Mouse (Mus musculus): ENCODE measurements around the gene Nacc2. TPM values are rescaled to one million over a fixed set of nuclear protein-coding genes. Genes with fewer than 3 reads are reported as not detected.

Nacc2 gene
- polyA plus RNA-seq, 1 experiment: 51.2 TPM

- H3K27me3 ChIP-seq (ENCODE audit: control insufficient read depth, insufficient read depth, low read length): no peaks in the 10 kb centered on the region
- TF ChIP-seq POLR2A (IDR thresholded peaks at IDR 0.05; ENCODE audit: low read depth, low read length) (peak; percentile 79), CTCF (IDR thresholded peaks at IDR 0.05; ENCODE audit: extremely low read depth, insufficient read length, insufficient replicate concordance, low read depth, low read length) (no peak)
- peak overlapping the region; percentile 88 for H3K27ac ChIP-seq (ENCODE audit: insufficient read depth, low read depth, low read length)
- H3K4me3 ChIP-seq (ENCODE audit: low read depth, low read length): peak overlapping the region; percentile 90
- H3K36me3 ChIP-seq (ENCODE audit: control insufficient read depth, insufficient read depth, low read length): no peaks in the 10 kb centered on the region
- under 1% methylated on average over 107 of the region's 109 CpGs for WGBS
- peaks cover 29% of the 10 kb centered on the region for H3K4me1 ChIP-seq (ENCODE audit: control insufficient read depth, insufficient read depth, insufficient read length, low read length)
Observed at GRCm38 (mm10) chr2:26122171-26123078, 595 bp downstream of the Nacc2 start.

- 40% methylated on average over 17 of the region's 17 CpGs for WGBS
- Histone ChIP-seq H3K27me3 (ENCODE audit: control insufficient read depth, insufficient read depth, low read length) (no peaks in the 10 kb centered on the region), H3K4me3 (ENCODE audit: low read depth, low read length) (peak overlapping the region; percentile 90), H3K36me3 (ENCODE audit: control insufficient read depth, insufficient read depth, low read length) (no peaks in the 10 kb centered on the region), H3K27ac (ENCODE audit: insufficient read depth, low read depth, low read length) (peak overlapping the region; percentile 88), H3K4me1 (ENCODE audit: control insufficient read depth, insufficient read depth, insufficient read length, low read length) (peaks cover 29% of the 10 kb centered on the region)
- TF ChIP-seq CTCF (IDR thresholded peaks at IDR 0.05; ENCODE audit: extremely low read depth, insufficient read length, insufficient replicate concordance, low read depth, low read length): no peak
- no peak for TF ChIP-seq POLR2A (IDR thresholded peaks at IDR 0.05; ENCODE audit: low read depth, low read length)
Observed at GRCm38 (mm10) chr2:26121541-26122083, 1.4 kb downstream of the Nacc2 start.

- H3K4me1 ChIP-seq (ENCODE audit: control insufficient read depth, insufficient read depth, insufficient read length, low read length): peaks cover 33% of the 10 kb centered on the region
- TF ChIP-seq CTCF (IDR thresholded peaks at IDR 0.05; ENCODE audit: extremely low read depth, insufficient read length, insufficient replicate concordance, low read depth, low read length): no peak
- TF ChIP-seq POLR2A (IDR thresholded peaks at IDR 0.05; ENCODE audit: low read depth, low read length): no peak
- H3K36me3 ChIP-seq (ENCODE audit: control insufficient read depth, insufficient read depth, low read length): no peaks in the 10 kb centered on the region
- no peaks in the 10 kb centered on the region for H3K27me3 ChIP-seq (ENCODE audit: control insufficient read depth, insufficient read depth, low read length)
- no peak overlapping the region for H3K27ac ChIP-seq (ENCODE audit: insufficient read depth, low read depth, low read length)
- H3K4me3 ChIP-seq (ENCODE audit: low read depth, low read length): no peak overlapping the region
- WGBS: 23% methylated on average over 2 of the region's 2 CpGs
Observed at GRCm38 (mm10) chr2:26119626-26120025, 3.4 kb downstream of the Nacc2 start.

GRCm38 (mm10) chr2:26119310-26119592 lies 3.8 kb downstream of the Nacc2 start:
- 16% methylated on average over 2 of the region's 2 CpGs for WGBS

GRCm38 (mm10) chr2:26118584-26119309 lies 4.3 kb downstream of the Nacc2 start:
- TF ChIP-seq CTCF (IDR thresholded peaks at IDR 0.05; ENCODE audit: extremely low read depth, insufficient read length, insufficient replicate concordance, low read depth, low read length) (no peak), POLR2A (IDR thresholded peaks at IDR 0.05; ENCODE audit: low read depth, low read length) (no peak)
- 27% methylated on average over 4 of the region's 4 CpGs for WGBS
- peak overlapping the region; percentile 66 for H3K27ac ChIP-seq (ENCODE audit: insufficient read depth, low read depth, low read length)

More at GRCm38 (mm10) chr2:26119310-26119592, 3.8 kb downstream of the Nacc2 start:
- Histone ChIP-seq H3K27ac (ENCODE audit: insufficient read depth, low read depth, low read length) (peak overlapping the region; percentile 66), H3K4me1 (ENCODE audit: control insufficient read depth, insufficient read depth, insufficient read length, low read length) (peaks cover 33% of the 10 kb centered on the region), H3K4me3 (ENCODE audit: low read depth, low read length) (no peak overlapping the region), H3K36me3 (ENCODE audit: control insufficient read depth, insufficient read depth, low read length) (no peaks in the 10 kb centered on the region), H3K27me3 (ENCODE audit: control insufficient read depth, insufficient read depth, low read length) (no peaks in the 10 kb centered on the region)
- TF ChIP-seq POLR2A (IDR thresholded peaks at IDR 0.05; ENCODE audit: low read depth, low read length): no peak
- TF ChIP-seq CTCF (IDR thresholded peaks at IDR 0.05; ENCODE audit: extremely low read depth, insufficient read length, insufficient replicate concordance, low read depth, low read length): no peak

GRCm38 (mm10) chr2:26117580-26117979 lies 5.4 kb downstream of the Nacc2 start:
- 81% methylated on average over 1 of the region's 1 CpGs for WGBS
- Histone ChIP-seq H3K36me3 (ENCODE audit: control insufficient read depth, insufficient read depth, low read length) (no peaks in the 10 kb centered on the region), H3K4me3 (ENCODE audit: low read depth, low read length) (no peak overlapping the region), H3K27me3 (ENCODE audit: control insufficient read depth, insufficient read depth, low read length) (no peaks in the 10 kb centered on the region), H3K4me1 (ENCODE audit: control insufficient read depth, insufficient read depth, insufficient read length, low read length) (peaks cover 27% of the 10 kb centered on the region), H3K27ac (ENCODE audit: insufficient read depth, low read depth, low read length) (no peak overlapping the region)
- no peak for TF ChIP-seq POLR2A (IDR thresholded peaks at IDR 0.05; ENCODE audit: low read depth, low read length)
- TF ChIP-seq CTCF (IDR thresholded peaks at IDR 0.05; ENCODE audit: extremely low read depth, insufficient read length, insufficient replicate concordance, low read depth, low read length): no peak

More at GRCm38 (mm10) chr2:26118584-26119309, 4.3 kb downstream of the Nacc2 start:
- H3K27me3 ChIP-seq (ENCODE audit: control insufficient read depth, insufficient read depth, low read length): no peaks in the 10 kb centered on the region
- H3K4me1 ChIP-seq (ENCODE audit: control insufficient read depth, insufficient read depth, insufficient read length, low read length): peaks cover 33% of the 10 kb centered on the region
- no peaks in the 10 kb centered on the region for H3K36me3 ChIP-seq (ENCODE audit: control insufficient read depth, insufficient read depth, low read length)
- H3K4me3 ChIP-seq (ENCODE audit: low read depth, low read length): 0 out of 2 replicates have a peak overlapping the region, but pooled peaks have one; percentile 2

- TF ChIP-seq POLR2A (IDR thresholded peaks at IDR 0.05; ENCODE audit: low read depth, low read length): no peak
- no peak for TF ChIP-seq CTCF (IDR thresholded peaks at IDR 0.05; ENCODE audit: extremely low read depth, insufficient read length, insufficient replicate concordance, low read depth, low read length)
- no peaks in the 10 kb centered on the region for H3K36me3 ChIP-seq (ENCODE audit: control insufficient read depth, insufficient read depth, low read length)
- no peak overlapping the region for H3K27ac ChIP-seq (ENCODE audit: insufficient read depth, low read depth, low read length)
- peaks cover 27% of the 10 kb centered on the region for H3K4me1 ChIP-seq (ENCODE audit: control insufficient read depth, insufficient read depth, insufficient read length, low read length)
- WGBS: 79% methylated on average over 3 of the region's 3 CpGs
- no peaks in the 10 kb centered on the region for H3K27me3 ChIP-seq (ENCODE audit: control insufficient read depth, insufficient read depth, low read length)
- H3K4me3 ChIP-seq (ENCODE audit: low read depth, low read length): no peak overlapping the region
Observed at GRCm38 (mm10) chr2:26116550-26116949, 6.5 kb downstream of the Nacc2 start.

Data from small intestine, adult 2 months (tissue).